Mouse (Mus musculus) neutrophil, adult 5-6 weeks (primary cell): ENCODE data around the gene Ushbp1. TPM values are rescaled to one million over a fixed set of nuclear protein-coding genes. Genes with fewer than 3 reads are reported as not detected.
"Not testable (repeated sequence)": the region's sequence is repeated elsewhere in the genome, so short reads cannot be mapped to it uniquely, and the experiment has no call there.

Experiments
- ATAC-seq: fragments of 151-379, 151-347 bp; 2 replicates; pipeline ENCODE4 v1.8.0; 2017; ENCODE audit warnings: mild to moderate bottlenecking, moderate TSS enrichment; ENCODE audit not compliant: insufficient number of reproducible peaks, poor library complexity, low FRiP score, severe bottlenecking; ENCODE audit errors: extremely low read depth
- total RNA-seq: library from RNA; stranded (forward); fragments of 200-1000 nt; gene quantifications from 2 replicates; pipeline ENCODE4 v1.2.3, GENCODE M21; 2017

Gene Ushbp1
- total RNA-seq, 1 experiment from 2014 or later: not detected

- ATAC-seq: no peak
These were observed 20.9 kb downstream of the Ushbp1 start for GRCm38 (mm10) chr8:71374616-71375206.

DNA sequence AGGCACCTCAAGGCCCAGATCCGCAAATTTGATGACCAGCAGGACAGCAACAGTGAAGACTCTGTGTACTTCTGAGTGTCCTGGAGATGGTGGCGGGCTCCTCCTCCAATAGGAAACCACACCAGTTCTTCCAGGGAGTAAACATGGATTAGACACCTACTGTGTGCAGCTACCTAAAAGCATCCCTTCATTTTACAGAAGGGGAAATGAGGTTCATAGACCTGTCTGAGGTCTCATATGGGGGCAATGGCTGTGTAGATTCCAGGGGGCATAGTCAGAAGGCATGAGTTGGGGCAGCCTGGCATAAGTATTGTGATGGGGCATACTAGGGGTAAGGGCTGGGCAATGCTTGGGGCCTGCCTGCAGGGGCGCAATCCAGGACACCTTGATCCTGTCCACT lies 22.6 kb downstream of the Ushbp1 start:
- no peak for ATAC-seq

GRCm38 (mm10) chr8:71372427-71372826 lies 23.2 kb downstream of the Ushbp1 start:
- no peak for ATAC-seq

DNA sequence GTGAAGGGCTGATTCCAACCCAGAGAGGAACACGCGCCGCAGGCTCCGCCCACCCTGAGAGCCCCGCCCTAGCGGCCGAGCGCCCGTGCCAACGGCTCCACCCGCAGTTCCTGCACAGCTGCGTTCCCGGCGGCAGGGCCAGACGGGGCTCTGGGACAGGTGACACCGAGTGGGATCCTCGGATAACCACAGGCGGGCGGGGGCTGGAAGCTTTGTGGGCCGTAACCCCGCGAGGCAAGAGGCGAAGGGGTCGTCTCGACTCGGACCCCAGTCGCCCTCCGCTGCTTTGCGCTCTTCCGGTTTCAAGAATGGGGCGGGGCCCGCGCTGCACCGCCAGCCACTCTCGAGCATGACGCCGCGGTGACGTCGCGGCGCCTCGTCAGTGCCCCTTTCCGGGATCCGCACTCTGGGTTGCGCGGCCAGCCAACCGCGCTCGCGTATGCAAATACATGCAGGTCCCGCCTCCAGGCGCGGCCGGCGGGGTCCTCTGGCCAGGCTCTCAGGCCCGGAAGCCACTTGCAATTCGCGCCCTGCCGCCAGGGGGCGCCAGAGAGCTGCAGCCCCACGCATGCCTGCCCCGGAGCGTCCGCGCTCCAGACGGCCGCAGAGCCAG lies 24.3 kb downstream of the Ushbp1 start, which contains the start of gene Ocel1:
Gene Ocel1, plus strand, starts transcription at position 63 of the 613 bp plus-strand sequence.
- ATAC-seq: peak; percentile 72

DNA sequence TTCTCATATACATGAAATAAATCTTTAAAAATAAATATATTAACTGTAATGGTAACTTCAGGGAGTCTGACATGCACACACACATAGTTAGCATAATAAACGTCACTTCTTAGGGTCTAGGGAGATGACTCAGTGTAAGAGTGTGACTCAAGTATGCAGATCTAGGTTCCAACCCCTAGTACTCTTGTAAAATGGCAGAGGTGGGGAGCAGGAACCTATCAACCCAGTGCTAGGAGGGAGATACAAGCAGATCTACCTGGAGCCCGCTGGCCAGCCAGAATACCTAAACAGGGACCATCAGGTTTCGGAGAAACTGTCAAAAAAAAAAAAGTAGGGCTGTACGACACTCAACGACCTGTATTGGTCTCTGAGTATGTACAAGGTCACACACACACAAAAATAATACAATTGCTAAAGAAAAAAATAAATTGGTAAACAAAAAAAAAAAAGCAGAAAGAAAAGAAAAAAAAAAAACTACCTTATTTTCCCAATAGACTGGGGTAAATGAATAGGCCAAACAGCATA lies 24.8 kb downstream of the Ushbp1 start:
- no peak for ATAC-seq

DNA sequence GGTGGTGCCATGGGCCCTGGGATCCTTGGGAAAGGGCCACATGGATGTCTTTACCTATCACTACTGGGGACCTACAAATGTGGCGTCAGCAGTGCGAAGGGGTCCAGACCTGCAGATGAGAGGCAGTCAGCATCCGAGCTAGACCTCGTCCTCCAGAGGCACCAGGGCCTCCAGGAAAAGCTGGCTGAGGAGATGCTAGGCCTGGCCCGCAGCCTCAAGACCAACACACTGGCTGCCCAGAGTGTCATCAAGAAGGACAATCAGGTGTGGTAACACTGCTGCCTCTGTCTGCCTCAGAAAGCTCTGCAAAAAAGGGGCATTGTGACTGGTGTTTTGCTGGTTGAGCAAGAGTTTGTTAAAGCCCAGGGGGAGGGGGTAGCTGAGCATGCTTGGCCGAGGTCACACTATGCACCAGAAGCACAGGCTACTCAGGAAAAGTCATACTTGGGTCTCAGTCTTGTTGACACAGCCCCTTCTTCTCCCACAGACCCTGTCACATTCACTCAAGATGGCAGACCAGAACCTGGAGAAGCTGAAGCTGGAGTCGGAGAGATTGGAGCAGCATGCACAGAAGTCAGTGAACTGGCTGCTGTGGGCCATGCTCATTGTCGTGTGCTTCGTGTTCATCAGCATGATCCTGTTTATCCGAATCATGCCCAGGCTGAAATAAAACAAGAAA lies 26.4 kb downstream of the Ushbp1 start:
- no peak for ATAC-seq

DNA sequence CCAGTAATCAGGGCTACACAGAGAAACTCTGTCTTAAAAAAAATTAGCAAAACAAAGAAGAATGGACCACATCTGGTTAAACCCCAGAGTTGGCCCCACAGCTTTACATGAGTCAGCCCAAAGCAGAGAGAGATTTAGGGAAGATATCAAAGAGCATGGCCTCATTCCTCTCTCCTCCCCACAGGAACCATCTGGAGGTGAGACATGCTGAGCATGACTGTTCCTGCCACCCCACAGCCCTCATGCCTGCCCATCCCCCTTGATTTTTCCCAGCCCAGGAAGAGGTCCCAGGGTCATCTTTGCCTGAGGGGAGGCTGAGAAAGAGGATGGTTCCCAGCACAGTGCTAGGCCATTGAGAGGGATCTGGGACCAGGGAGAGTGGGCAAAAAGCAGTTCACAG lies 27.2 kb downstream of the Ushbp1 start:
- no peak for ATAC-seq

DNA sequence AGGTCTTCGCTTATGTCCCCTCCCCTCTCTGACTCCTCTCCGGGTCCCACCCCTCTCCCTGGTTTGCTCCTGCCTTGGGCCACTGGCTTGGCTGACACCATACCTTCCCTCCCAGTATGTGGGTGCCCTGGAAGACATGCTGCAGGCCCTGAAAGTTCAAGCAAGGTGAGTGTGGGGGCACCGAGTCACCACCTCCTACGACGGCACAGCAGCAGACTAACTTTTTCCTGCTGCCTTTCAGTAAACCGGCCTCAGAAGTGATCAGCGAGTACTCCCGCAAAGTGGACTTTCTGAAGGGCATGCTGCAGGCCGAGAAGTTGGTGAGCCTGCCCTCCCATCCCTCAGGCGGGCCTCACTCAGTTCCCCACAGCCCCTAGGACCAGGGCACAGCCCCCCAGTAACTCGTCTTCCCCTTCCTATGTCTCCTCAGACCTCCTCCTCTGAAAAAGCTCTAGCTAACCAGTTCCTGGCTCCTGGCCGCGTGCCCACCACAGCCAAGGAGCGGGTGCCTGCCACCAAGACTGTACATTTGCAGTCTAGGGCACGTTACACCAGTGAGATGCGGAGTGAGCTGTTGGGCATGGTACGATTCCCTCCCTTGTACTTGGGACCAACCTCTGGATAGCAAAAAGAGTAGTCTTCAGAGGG lies 27.9 kb downstream of the Ushbp1 start:
- no peak for ATAC-seq

- peak; percentile 74 for ATAC-seq
These were observed 28.7 kb downstream of the Ushbp1 start, which contains the start of gene Use1 for GRCm38 (mm10) chr8:71366771-71367528. Gene Use1 (plus strand): TSS chr8:71366848.

DNA sequence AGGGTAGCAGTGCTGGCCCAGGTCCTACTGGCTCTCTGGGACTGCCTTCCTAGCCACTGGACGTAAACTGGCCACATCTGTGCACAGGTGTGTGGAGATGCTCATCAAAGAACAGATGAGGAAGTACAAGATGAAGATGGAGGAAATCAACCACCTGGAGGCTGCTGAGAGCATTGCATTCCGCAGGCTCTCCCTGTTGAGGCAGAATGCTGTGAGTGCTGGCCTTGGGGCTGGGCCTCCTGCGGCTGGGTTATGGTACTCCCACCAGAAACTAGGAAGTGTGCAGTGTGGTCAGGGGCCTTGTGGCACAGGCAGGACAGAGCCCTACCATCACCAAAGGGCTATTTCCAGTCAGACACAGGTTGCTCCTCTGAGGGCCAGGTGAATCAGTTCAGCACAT lies 37.6 kb downstream of the Ushbp1 start:
- ATAC-seq: no peak

DNA sequence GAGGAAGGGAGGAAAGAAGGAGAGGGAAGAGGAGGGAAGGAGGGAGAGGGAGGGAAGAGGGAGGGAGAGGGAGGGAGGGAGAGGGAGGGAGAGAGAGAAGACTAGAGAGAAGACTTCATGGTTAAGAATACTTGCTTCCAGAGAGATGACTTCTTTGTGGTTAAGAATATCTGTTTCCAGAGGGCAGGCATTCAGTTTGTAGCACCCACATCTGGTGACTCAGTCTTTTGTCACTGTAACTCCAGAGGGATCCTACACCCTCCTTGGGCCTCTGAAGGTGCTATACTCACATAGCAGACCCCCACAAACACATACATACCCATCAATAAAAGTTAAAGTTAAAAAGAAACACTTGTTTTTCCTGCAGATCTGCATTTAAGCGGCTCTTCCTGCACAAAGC lies 44.1 kb downstream of the Ushbp1 start:
- ATAC-seq: no peak

DNA sequence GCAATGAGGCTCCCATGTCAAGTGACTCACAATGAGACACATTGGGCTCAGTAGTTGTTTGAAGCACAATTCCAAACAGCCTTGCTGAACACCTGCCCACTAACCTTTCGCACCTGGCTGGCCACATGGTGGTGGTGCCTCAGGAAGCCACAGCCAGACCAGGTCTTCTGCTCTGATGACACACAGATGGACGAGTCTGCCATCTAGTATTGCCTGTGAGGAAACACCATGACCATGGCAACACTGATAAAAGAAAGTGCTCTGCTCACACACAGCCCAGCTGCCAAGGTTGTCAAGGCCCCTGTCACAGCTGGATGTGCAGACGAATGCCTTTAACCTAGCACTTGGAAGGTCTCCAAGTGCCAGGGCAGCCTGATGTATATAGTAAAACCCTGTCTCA lies 44.5 kb downstream of the Ushbp1 start:
- ATAC-seq: no peak

DNA sequence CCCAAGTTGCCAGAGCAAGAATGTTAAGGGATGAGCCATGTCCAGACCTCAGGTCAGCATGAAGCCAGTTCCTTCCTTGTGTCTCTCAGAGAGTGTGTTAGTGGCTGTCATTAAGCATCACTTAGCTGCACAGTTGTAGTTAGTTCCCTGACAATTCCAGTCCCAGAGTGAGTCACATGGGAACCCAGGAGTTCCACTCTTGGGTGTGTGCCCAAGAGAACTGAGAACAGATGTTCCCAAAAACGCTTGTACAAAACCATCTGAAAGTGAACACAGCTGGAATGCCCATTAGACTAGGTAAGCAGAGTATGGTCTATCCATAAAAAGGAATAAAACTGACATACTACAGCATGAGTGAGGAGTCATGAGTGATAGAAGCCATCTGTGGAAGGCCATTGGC lies 49.0 kb downstream of the Ushbp1 start:
- ATAC-seq: no peak

GRCm38 (mm10) chr8:71340625-71341024 lies 55.0 kb downstream of the Ushbp1 start:
- ATAC-seq: no peak

- ATAC-seq: not testable (repeated sequence)
These were observed 57.8 kb downstream of the Ushbp1 start for GRCm38 (mm10) chr8:71337834-71338233.
